Mouse (Mus musculus) forebrain, embryonic 13.5 days (tissue): ENCODE results near the gene Gm17093. TPM values are rescaled to one million over a fixed set of nuclear protein-coding genes. Genes with fewer than 3 reads are reported as not detected.
"Not testable (repeated sequence)": the region's sequence is repeated elsewhere in the genome, so short reads cannot be mapped to it uniquely, and the experiment has no call there.

Experiments
- ATAC-seq: fragments of 200-750 bp; cut with Nextera tagmentation; 2 replicates; pipeline ENCODE4 v1.8.0; 2017
- H3K27ac ChIP-seq: fragments of 300-500 bp; sonication (generic); 2 replicates; pipeline ENCODE4 v1.5.1; 2015; ENCODE audit warnings: inconsistent platforms, mild to moderate bottlenecking, moderate library complexity
- H3K27me3 ChIP-seq: fragments of 300-500 bp; sonication (generic); 2 replicates; pipeline ENCODE4 v1.6.1; 2015; ENCODE audit warnings: mild to moderate bottlenecking, inconsistent platforms
- H3K36me3 ChIP-seq: fragments of 300-500 bp; sonication (generic); 2 replicates; pipeline ENCODE4 v1.6.1; 2015; ENCODE audit warnings: mild to moderate bottlenecking, inconsistent platforms; ENCODE audit not compliant: poor library complexity, severe bottlenecking
- H3K4me1 ChIP-seq: fragments of 300-500 bp; sonication (generic); 2 replicates; pipeline ENCODE4 v1.6.1; 2015; ENCODE audit warnings: inconsistent platforms
- H3K4me2 ChIP-seq: fragments of 300-500 bp; sonication (generic); 2 replicates; pipeline ENCODE4 v1.6.1; 2015; ENCODE audit warnings: inconsistent platforms, mild to moderate bottlenecking, moderate library complexity
- H3K4me3 ChIP-seq: fragments of 300-500 bp; sonication (generic); 2 replicates; pipeline ENCODE4 v1.5.1; 2015; ENCODE audit warnings: mild to moderate bottlenecking, inconsistent platforms
- H3K9ac ChIP-seq: fragments of 300-500 bp; sonication (generic); 2 replicates; pipeline ENCODE4 v1.6.1; 2015; ENCODE audit warnings: mild to moderate bottlenecking, inconsistent platforms
- H3K9me3 ChIP-seq: fragments of 300-500 bp; sonication (generic); replicated peaks from 2 replicates; pipeline ENCODE4 v1.6.1; 2016; ENCODE audit warnings: inconsistent platforms
- WGBS: fragments of 180-500 bp; shearing (Covaris S2); methylation state at CpG from one replicate; pipeline ENCODE4 v1.1.7; 2015; 5-methylcytosine and 5-hydroxymethylcytosine counted together
- polyA plus RNA-seq: library from polyadenylated mRNA; unstranded; fragments of >200 nt; fragmentation: Nextera tagmentation; extraction: Ambion mirVana; gene quantifications from 2 replicates; pipeline ENCODE4 v1.2.1, GENCODE M21; 2015

The Gm17093 gene
- not detected in 2 replicates for polyA plus RNA-seq

DNA sequence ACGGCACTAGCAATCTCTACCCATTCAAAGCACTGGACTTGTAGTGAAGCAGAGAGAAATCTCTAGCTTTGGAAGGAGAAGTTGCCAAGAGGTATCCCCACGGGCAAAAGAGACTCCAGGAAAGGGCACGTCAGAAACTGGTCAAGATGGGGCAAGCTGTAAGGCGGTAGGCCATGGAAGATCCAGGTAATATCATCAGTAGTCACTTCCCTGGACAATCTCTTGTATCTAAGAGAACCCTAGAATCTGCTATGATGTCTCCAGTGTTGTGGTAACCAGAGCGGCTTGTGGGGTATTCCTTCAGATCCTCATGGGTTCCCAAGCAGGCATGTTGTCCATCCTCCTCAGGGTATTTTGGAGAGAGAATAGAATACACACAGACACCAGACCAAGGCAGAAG is at the start of gene Gm17093:
Gene Gm17093, plus strand, starts transcription at position 301 of the 400 bp plus-strand sequence.
- 89% methylated on average over 5 of the region's 5 CpGs for WGBS
- not testable (repeated sequence) for H3K27ac ChIP-seq, H3K4me1 ChIP-seq, H3K4me3 ChIP-seq, H3K4me2 ChIP-seq, H3K27me3 ChIP-seq, H3K9me3 ChIP-seq, H3K9ac ChIP-seq, ATAC-seq, H3K36me3 ChIP-seq

DNA sequence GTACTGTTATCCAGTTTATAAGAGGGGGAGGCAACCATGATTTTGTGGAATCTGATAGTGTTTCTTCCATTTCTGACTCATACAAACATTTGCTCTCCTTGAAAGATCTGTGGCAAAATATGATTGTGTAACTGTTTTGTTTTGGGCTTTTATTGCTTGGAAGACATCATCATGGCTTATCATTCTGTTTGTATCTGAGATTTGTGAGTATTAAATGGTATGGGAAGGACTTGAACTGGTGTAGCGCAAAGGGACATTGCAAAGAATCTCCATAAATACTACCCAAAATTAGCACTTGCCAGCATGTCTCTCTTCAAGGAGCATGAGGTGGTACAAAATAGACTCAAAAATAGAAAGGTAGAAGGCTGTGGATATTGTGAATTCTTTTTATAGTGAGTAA is 25.9 kb upstream of the Gm17093 start, which contains the start of gene BC061237:
Gene BC061237, plus strand, starts transcription at position 301 of the 400 bp plus-strand sequence.
- not testable (repeated sequence) for H3K4me2 ChIP-seq, H3K9me3 ChIP-seq, ATAC-seq, H3K36me3 ChIP-seq, H3K27me3 ChIP-seq, H3K27ac ChIP-seq, H3K4me3 ChIP-seq, H3K9ac ChIP-seq, H3K4me1 ChIP-seq
- WGBS = 100% methylated on average over 1 of the region's 1 CpGs

DNA sequence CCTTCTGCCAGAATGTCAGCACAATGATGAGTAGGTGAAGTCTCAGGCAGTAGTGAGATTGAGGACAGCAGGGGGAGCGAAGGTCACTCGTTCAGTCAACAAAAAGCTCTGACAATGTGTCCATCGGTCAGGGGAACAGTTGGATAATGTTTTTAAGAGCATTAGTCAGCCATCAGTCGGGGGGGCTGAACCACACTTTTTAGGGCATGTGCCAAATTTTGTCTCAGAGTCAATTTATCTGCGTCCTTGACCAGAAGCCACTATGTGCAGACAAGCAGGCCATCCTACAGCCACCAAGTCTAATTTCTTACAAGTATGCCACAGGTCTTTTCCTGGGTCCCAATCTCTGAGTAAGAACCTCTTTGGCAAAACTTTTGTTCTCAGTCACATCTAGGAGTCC is 29.9 kb downstream of the Gm17093 start:
- not testable (repeated sequence) for H3K36me3 ChIP-seq, H3K9ac ChIP-seq, H3K4me3 ChIP-seq, ATAC-seq, H3K27me3 ChIP-seq, H3K27ac ChIP-seq, H3K9me3 ChIP-seq, H3K4me1 ChIP-seq, H3K4me2 ChIP-seq
- WGBS = 88% methylated on average over 5 of the region's 5 CpGs

Other genes with a start within 250 kb of the Gm17093 start
- gene Gm8220, start 232.7 kb upstream of the Gm17093 start, polyA plus RNA-seq = not detected in 2 replicates
- gene Gm5930, start 179.7 kb upstream of the Gm17093 start, polyA plus RNA-seq = not detected in 2 replicates
- not detected in 2 replicates for gene Gm8229, start 152.9 kb upstream of the Gm17093 start, polyA plus RNA-seq
- gene Gm3371, start 107.6 kb upstream of the Gm17093 start, polyA plus RNA-seq = not detected in 2 replicates
- gene Gm8232, start 84.6 kb upstream of the Gm17093 start, polyA plus RNA-seq = not detected in 2 replicates
- gene BC061237, start 25.8 kb upstream of the Gm17093 start, polyA plus RNA-seq = not detected in 2 replicates
- gene Gm8247, start 64.9 kb downstream of the Gm17093 start, polyA plus RNA-seq = not detected in 2 replicates
- gene Gm5624, start 109.7 kb downstream of the Gm17093 start, polyA plus RNA-seq = not detected in 2 replicates
- gene Gm8257, start 188.2 kb downstream of the Gm17093 start, polyA plus RNA-seq = not detected in 2 replicates
- not detected in 2 replicates for gene Gm8267, start 232.1 kb downstream of the Gm17093 start, polyA plus RNA-seq